Mouse (Mus musculus): ENCODE data around the gene Nrd1. TPM values are rescaled to one million over a fixed set of nuclear protein-coding genes. Genes with fewer than 3 reads are reported as not detected.

The Nrd1 gene
- polyA plus RNA-seq, 1 experiment: 57.3 TPM

DNA sequence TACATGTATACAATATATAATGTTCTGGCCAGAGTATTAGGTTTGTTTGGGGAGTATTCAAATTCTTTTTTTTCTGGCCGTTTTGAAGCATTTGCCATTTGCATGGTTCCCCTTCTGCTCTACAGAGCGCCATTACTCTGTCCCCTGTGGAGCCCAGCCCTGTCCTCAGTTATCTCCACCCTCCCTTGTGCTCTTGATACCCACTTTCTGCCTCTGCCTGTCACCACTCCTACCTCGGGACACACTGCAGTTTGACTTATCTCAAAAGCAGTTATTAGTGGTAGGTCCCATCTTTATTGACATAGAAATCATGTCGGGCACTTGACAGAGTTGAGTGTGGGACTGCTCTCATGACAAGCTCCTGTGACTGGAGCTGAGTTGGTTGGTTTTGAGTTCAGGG, 42.3 kb downstream of the Nrd1 start:
- H3K4me1 ChIP-seq (replicated peaks; ENCODE audit: control insufficient read depth, insufficient read depth, low read length): no peaks in the 10 kb centered on the region
- no peak overlapping the region for H3K27ac ChIP-seq (ENCODE audit: control insufficient read depth, insufficient read depth, low read length)
- H3K36me3 ChIP-seq (ENCODE audit: control insufficient read depth, insufficient read depth, low read length): peaks cover 90% of the 10 kb centered on the region
- WGBS: 94% methylated on average over 4 of the region's 4 CpGs
- TF ChIP-seq POLR2A (IDR thresholded peaks at IDR 0.05; ENCODE audit: control insufficient read depth, extremely low read depth, insufficient read depth, low read length, poor library complexity) (no peak), CTCF (IDR thresholded peaks at IDR 0.05; ENCODE audit: borderline replicate concordance, control insufficient read depth, extremely low read depth, insufficient read depth, low read length, poor library complexity) (no peak)
- no peaks in the 10 kb centered on the region for H3K27me3 ChIP-seq (ENCODE audit: control insufficient read depth, insufficient read depth, low read length)
- no peak overlapping the region for H3K4me3 ChIP-seq (ENCODE audit: control insufficient read depth, insufficient read depth, low read length)
- DNase-seq: no peak

DNA sequence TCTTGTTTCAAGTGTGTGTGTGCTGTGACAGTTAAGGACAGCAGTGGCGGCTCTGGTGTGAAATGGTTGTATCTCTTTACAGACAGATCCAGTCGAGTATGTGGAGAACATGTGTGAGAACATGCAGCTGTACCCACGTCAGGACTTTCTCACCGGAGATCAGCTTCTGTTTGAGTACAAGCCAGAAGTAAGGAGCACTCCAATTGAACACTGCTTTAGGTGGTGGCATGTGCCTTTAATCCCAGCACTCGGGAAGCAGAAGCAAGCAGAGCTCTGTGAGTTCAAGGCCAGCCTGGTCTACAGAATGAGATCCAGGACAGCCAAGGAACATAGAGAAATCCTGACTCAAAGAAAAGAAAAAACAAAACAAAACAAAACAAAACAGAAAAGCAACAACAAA, 42.8 kb downstream of the Nrd1 start:
- no peaks in the 10 kb centered on the region for H3K27me3 ChIP-seq (ENCODE audit: control insufficient read depth, insufficient read depth, low read length)
- TF ChIP-seq POLR2A (IDR thresholded peaks at IDR 0.05; ENCODE audit: control insufficient read depth, extremely low read depth, insufficient read depth, low read length, poor library complexity) (no peak), CTCF (IDR thresholded peaks at IDR 0.05; ENCODE audit: borderline replicate concordance, control insufficient read depth, extremely low read depth, insufficient read depth, low read length, poor library complexity) (no peak)
- DNase-seq: no peak
- H3K36me3 ChIP-seq (ENCODE audit: control insufficient read depth, insufficient read depth, low read length): peaks cover 93% of the 10 kb centered on the region
- no peak overlapping the region for H3K27ac ChIP-seq (ENCODE audit: control insufficient read depth, insufficient read depth, low read length)
- 91% methylated on average over 5 of the region's 5 CpGs for WGBS
- H3K4me1 ChIP-seq (replicated peaks; ENCODE audit: control insufficient read depth, insufficient read depth, low read length): no peaks in the 10 kb centered on the region
- no peak overlapping the region for H3K4me3 ChIP-seq (ENCODE audit: control insufficient read depth, insufficient read depth, low read length)

DNA sequence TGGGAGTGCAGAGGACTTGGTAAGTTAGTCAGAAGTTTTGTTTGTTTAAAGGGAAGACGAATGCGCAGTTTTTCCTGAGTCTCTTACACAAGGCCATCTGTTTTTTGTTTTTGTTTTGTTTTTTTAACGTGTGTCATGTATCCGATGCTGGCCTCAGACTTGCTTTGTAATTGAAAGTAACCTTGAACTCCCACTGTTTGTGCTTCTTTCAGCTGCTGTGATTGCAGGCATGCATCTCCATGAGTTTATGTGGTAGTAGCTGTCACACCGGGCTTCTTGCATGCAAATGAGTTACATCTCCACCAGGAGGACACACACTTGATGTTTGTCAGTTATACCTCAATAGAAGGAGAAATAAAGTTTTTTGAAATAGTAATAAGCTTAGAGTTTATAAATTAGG, 43.3 kb downstream of the Nrd1 start:
- WGBS: 94% methylated on average over 5 of the region's 5 CpGs
- H3K36me3 ChIP-seq (ENCODE audit: control insufficient read depth, insufficient read depth, low read length): peaks cover 91% of the 10 kb centered on the region
- H3K4me1 ChIP-seq (replicated peaks; ENCODE audit: control insufficient read depth, insufficient read depth, low read length): no peaks in the 10 kb centered on the region
- H3K4me3 ChIP-seq (ENCODE audit: control insufficient read depth, insufficient read depth, low read length): no peak overlapping the region
- DNase-seq: no peak
- H3K27me3 ChIP-seq (ENCODE audit: control insufficient read depth, insufficient read depth, low read length): no peaks in the 10 kb centered on the region
- H3K27ac ChIP-seq (ENCODE audit: control insufficient read depth, insufficient read depth, low read length): no peak overlapping the region
- no peak for TF ChIP-seq POLR2A (IDR thresholded peaks at IDR 0.05; ENCODE audit: control insufficient read depth, extremely low read depth, insufficient read depth, low read length, poor library complexity)
- TF ChIP-seq CTCF (IDR thresholded peaks at IDR 0.05; ENCODE audit: borderline replicate concordance, control insufficient read depth, extremely low read depth, insufficient read depth, low read length, poor library complexity): no peak

DNA sequence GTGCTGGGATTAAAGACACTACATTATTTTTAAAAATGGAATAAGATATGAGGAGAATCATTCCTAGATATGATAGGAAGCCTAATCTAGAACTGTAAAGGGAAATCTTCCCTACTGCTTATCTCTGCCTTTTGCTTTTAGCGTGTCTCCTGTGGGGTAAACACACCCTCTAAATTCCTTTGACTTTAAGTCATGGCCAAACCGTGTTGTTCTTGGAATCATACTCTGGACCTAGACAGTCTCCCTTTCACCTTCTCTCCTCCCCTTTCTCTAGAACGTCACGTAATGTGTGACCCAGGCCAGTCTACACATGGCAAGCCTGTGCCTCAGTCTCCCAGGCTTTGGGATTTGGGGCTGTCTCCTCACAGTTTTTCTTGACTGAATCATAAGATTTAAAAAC, 47.8 kb downstream of the Nrd1 start:
- no peak for DNase-seq
- H3K4me3 ChIP-seq (ENCODE audit: control insufficient read depth, insufficient read depth, low read length): no peak overlapping the region
- H3K27me3 ChIP-seq (ENCODE audit: control insufficient read depth, insufficient read depth, low read length): no peaks in the 10 kb centered on the region
- H3K4me1 ChIP-seq (replicated peaks; ENCODE audit: control insufficient read depth, insufficient read depth, low read length): no peaks in the 10 kb centered on the region
- H3K36me3 ChIP-seq (ENCODE audit: control insufficient read depth, insufficient read depth, low read length): peaks cover 83% of the 10 kb centered on the region
- over 99% methylated on average over 4 of the region's 4 CpGs for whole genome bisulfite sequencing
- TF ChIP-seq POLR2A (IDR thresholded peaks at IDR 0.05; ENCODE audit: control insufficient read depth, extremely low read depth, insufficient read depth, low read length, poor library complexity): no peak
- TF ChIP-seq CTCF (IDR thresholded peaks at IDR 0.05; ENCODE audit: borderline replicate concordance, control insufficient read depth, extremely low read depth, insufficient read depth, low read length, poor library complexity): no peak
- no peak overlapping the region for H3K27ac ChIP-seq (ENCODE audit: control insufficient read depth, insufficient read depth, low read length)

DNA sequence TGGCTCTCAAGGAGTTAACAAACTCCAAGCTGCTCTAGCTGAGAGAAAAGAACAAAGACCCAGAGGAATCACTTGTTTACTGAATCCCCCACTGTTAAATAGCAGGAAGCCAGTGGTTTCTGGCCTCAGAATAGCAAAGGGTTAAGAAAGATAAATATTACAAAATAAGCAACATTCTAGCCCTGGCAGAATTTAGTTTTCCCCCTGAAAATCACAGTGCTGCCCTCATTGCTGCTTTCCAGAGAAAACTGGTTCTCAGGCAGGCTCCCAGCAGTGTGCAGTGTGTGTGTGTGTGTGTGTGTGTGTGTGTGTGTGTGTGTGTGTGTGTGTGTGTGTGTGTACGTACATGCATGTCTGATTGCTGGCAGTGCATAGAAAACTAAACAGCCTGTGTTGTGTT, 51.8 kb downstream of the Nrd1 start:
- no peak for DNase-seq
- H3K36me3 ChIP-seq (ENCODE audit: control insufficient read depth, insufficient read depth, low read length): peaks cover 80% of the 10 kb centered on the region
- no peaks in the 10 kb centered on the region for H3K4me1 ChIP-seq (replicated peaks; ENCODE audit: control insufficient read depth, insufficient read depth, low read length)
- H3K27ac ChIP-seq (ENCODE audit: control insufficient read depth, insufficient read depth, low read length): no peak overlapping the region
- TF ChIP-seq CTCF (IDR thresholded peaks at IDR 0.05; ENCODE audit: borderline replicate concordance, control insufficient read depth, extremely low read depth, insufficient read depth, low read length, poor library complexity): no peak
- no peak for TF ChIP-seq POLR2A (IDR thresholded peaks at IDR 0.05; ENCODE audit: control insufficient read depth, extremely low read depth, insufficient read depth, low read length, poor library complexity)
- 100% methylated on average over 1 of the region's 1 CpGs for WGBS
- H3K4me3 ChIP-seq (ENCODE audit: control insufficient read depth, insufficient read depth, low read length): no peak overlapping the region
- H3K27me3 ChIP-seq (ENCODE audit: control insufficient read depth, insufficient read depth, low read length): no peaks in the 10 kb centered on the region

DNA sequence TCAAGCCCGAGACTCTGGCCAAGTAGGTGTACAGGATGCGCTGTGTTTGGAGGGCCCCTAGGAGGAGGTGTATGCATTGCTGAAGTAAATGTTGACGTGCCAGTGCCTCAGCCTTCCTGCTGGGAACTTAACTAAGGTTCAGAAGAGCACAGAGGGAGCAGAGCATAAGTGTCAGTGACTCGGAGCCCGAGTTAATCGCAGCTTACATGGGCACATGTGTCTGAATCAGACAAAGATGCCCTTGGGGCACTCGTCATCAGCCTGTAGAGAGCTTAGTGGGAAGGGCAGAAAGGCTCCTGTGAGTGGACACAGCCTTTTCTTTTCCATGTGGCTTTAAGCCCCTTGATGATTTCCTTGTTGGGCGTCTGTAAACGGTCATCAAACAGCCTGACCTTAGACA, 53.5 kb downstream of the Nrd1 start:
- DNase-seq: no peak
- no peak for TF ChIP-seq POLR2A (IDR thresholded peaks at IDR 0.05; ENCODE audit: control insufficient read depth, extremely low read depth, insufficient read depth, low read length, poor library complexity)
- no peak for TF ChIP-seq CTCF (IDR thresholded peaks at IDR 0.05; ENCODE audit: borderline replicate concordance, control insufficient read depth, extremely low read depth, insufficient read depth, low read length, poor library complexity)
- H3K27me3 ChIP-seq (ENCODE audit: control insufficient read depth, insufficient read depth, low read length): no peaks in the 10 kb centered on the region
- H3K36me3 ChIP-seq (ENCODE audit: control insufficient read depth, insufficient read depth, low read length): peaks cover 74% of the 10 kb centered on the region
- WGBS: 97% methylated on average over 9 of the region's 9 CpGs
- no peaks in the 10 kb centered on the region for H3K4me1 ChIP-seq (replicated peaks; ENCODE audit: control insufficient read depth, insufficient read depth, low read length)
- no peak overlapping the region for H3K27ac ChIP-seq (ENCODE audit: control insufficient read depth, insufficient read depth, low read length)
- H3K4me3 ChIP-seq (ENCODE audit: control insufficient read depth, insufficient read depth, low read length): no peak overlapping the region

DNA sequence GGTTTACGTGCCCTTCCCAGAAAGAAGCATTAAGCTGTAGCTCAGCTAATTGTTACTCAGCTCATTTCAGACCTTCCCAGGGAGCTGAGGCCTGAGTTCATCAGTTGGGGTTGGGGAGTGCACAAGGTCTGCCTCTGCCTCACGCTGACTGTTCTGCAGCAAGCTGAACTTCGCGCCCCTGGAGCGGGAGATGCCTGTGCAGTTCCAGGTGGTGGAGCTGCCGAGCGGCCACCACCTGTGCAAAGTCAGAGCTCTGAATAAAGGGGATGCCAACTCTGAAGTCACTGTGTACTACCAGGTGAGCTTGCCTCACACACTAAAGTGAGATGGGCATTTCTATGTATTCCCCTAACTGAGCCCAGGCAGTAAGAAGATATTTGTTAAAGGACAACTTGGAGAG, 55.9 kb downstream of the Nrd1 start:
- peaks cover 74% of the 10 kb centered on the region for H3K36me3 ChIP-seq (ENCODE audit: control insufficient read depth, insufficient read depth, low read length)
- WGBS: 95% methylated on average over 7 of the region's 7 CpGs
- no peaks in the 10 kb centered on the region for H3K27me3 ChIP-seq (ENCODE audit: control insufficient read depth, insufficient read depth, low read length)
- no peaks in the 10 kb centered on the region for H3K4me1 ChIP-seq (replicated peaks; ENCODE audit: control insufficient read depth, insufficient read depth, low read length)
- no peak overlapping the region for H3K27ac ChIP-seq (ENCODE audit: control insufficient read depth, insufficient read depth, low read length)
- no peak for DNase-seq
- H3K4me3 ChIP-seq (ENCODE audit: control insufficient read depth, insufficient read depth, low read length): no peak overlapping the region
- no peak for TF ChIP-seq CTCF (IDR thresholded peaks at IDR 0.05; ENCODE audit: borderline replicate concordance, control insufficient read depth, extremely low read depth, insufficient read depth, low read length, poor library complexity)
- TF ChIP-seq POLR2A (IDR thresholded peaks at IDR 0.05; ENCODE audit: control insufficient read depth, extremely low read depth, insufficient read depth, low read length, poor library complexity): no peak

All from thymus, adult 2 months (tissue).